Mouse (Mus musculus) myocyte (in vitro differentiated cells): ENCODE data around the gene Uap1.

Experiments
- CEBPB ChIP-seq: IDR thresholded peaks from 2 replicates; pipeline ENCODE4 v1.6.1; 2011; ENCODE audit warnings: mild to moderate bottlenecking, moderate library complexity; ENCODE audit not compliant: poor library complexity, insufficient read depth, severe bottlenecking
- E2F4 ChIP-seq: IDR thresholded peaks from one replicate; pipeline ENCODE4 v1.6.1; 2011; ENCODE audit warnings: mild to moderate bottlenecking, control low read depth, moderate library complexity; ENCODE audit not compliant: insufficient read depth
- MAX ChIP-seq: IDR thresholded peaks from one replicate; pipeline ENCODE4 v1.6.1; 2011; ENCODE audit warnings: low read depth, mild to moderate bottlenecking, control low read depth
- MYOD1 ChIP-seq, 3 experiments: IDR thresholded peaks; one replicate each; pipeline ENCODE4 v1.6.1; 2011; ENCODE audit warnings: control low read depth in 2 of 3, low read depth in 2 of 3, mild to moderate bottlenecking in 2 of 3, moderate library complexity in 1 of 3; ENCODE audit not compliant: insufficient read length in 2 of 3, control insufficient read depth in 1 of 3
- POLR2A ChIP-seq: IDR thresholded peaks from one replicate; pipeline ENCODE4 v1.6.1; 2011; ENCODE audit warnings: low read depth, mild to moderate bottlenecking, control low read depth, moderate library complexity; ENCODE audit not compliant: insufficient read length
- SRF ChIP-seq: IDR thresholded peaks from one replicate; pipeline ENCODE4 v1.6.1; 2011; ENCODE audit warnings: low read depth; ENCODE audit not compliant: control insufficient read depth, insufficient read length
- TCF12 ChIP-seq: IDR thresholded peaks from one replicate; pipeline ENCODE4 v1.6.1; 2011; ENCODE audit warnings: mild to moderate bottlenecking, control low read depth; ENCODE audit not compliant: poor library complexity, insufficient read depth, severe bottlenecking

- no peak for TF ChIP-seq POLR2A
- TF ChIP-seq MAX = no peak
- no peak for TF ChIP-seq TCF12
- TF ChIP-seq E2F4 = no peak
- no peak for TF ChIP-seq SRF
- no peak for TF ChIP-seq MYOD1 (IDR thresholded peaks at IDR 0.05; ENCODE audit: control insufficient read depth in 1 of 3, insufficient read length in 2 of 3, low read depth in 2 of 3)
- no peak for TF ChIP-seq CEBPB
Measured at GRCm38 (mm10) chr1:170200379-170200778, 25.6 kb upstream of the Uap1 start.
